In the genomic region with DNA sequence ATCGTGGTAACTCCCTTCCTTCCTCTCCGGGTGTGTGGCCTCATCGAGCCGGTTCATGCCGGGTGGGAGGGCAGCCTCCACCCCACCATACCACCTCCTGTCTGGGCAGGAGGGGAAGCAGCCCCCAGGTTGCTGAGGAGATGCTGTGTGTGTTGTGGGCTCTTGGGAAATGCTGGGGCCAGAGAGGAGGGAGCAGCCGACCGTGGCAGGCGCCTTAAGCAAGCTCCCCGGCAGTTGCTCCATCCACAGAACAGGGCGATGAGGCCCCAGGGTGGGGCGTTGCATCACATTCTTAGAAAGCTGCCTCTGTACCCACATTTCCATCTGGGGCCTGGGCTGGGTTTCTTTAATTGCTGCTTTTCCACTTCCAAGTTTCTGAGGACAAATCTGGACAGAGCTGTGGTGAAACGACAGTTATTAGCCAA, we compare ENCODE assay signal across 10 mouse cellular contexts. TPM values are rescaled to one million over a fixed set of nuclear protein-coding genes. Genes with fewer than 3 reads are reported as not detected.
DNase-seq lines count a peak whose midpoint lies in the region; ATAC-seq lines count a peak whose summit lies in the region.
"Had no signal": no experiment of that assay in that cellular context is flagged by ENCODE, and none has a peak within 500 bp of the region (broad histone marks: within the 10 kb centered on the region; RNA-seq: fewer than 3 reads in every experiment).

No protein-coding gene starts in this region.

- H3K9ac ChIP-seq in kidney, embryonic 16.5 days (replicated peaks; ENCODE audit: low read length), result no peak overlapping the region
- no peak overlapping the region for H3K9ac ChIP-seq in liver, embryonic 13.5 days
- no peak overlapping the region for H3K9ac ChIP-seq in stomach, embryonic 16.5 days (ENCODE audit: low read length)
- H3K9ac ChIP-seq: hindbrain, embryonic 13.5 days had no signal

- H3K4me2 ChIP-seq in kidney, embryonic 16.5 days (replicated peaks; ENCODE audit: low read depth, low read length), result no peak overlapping the region; the same call in 1 of the 2 replicates
- H3K4me2 ChIP-seq in liver, embryonic 13.5 days, result peak overlapping the region; percentile 41
- H3K4me2 ChIP-seq in stomach, embryonic 16.5 days (ENCODE audit: low read depth, low read length), result no peak overlapping the region
- H3K4me2 ChIP-seq: hindbrain, embryonic 13.5 days had no signal

- no peaks in the 10 kb centered on the region for H3K9me3 ChIP-seq in kidney, embryonic 16.5 days (ENCODE audit: low read length)
- H3K9me3 ChIP-seq in liver, embryonic 13.5 days (replicated peaks), result no peaks in the 10 kb centered on the region
- no peaks in the 10 kb centered on the region for H3K9me3 ChIP-seq in stomach, embryonic 16.5 days (replicated peaks; ENCODE audit: control insufficient read depth, low read length)
- H3K9me3 ChIP-seq: hindbrain, embryonic 13.5 days had no signal

- 0 out of 2 replicates have a peak overlapping the region, but pooled peaks have one; percentile 21 for H3K27ac ChIP-seq in kidney, embryonic 16.5 days (ENCODE audit: low read length)
- H3K27ac ChIP-seq in liver, embryonic 13.5 days, result 0 out of 2 replicates have a peak overlapping the region, but pooled peaks have one; percentile 23
- H3K27ac ChIP-seq in stomach, embryonic 16.5 days (ENCODE audit: low read length), result no peak overlapping the region
- H3K27ac ChIP-seq: hindbrain, embryonic 13.5 days had no signal

- 34% methylated on average over 12 of the region's 12 CpGs for WGBS in kidney, embryonic 16.5 days
- WGBS in liver, embryonic 13.5 days (ENCODE audit: insufficient replicate concordance), result 11% methylated on average over 12 of the region's 12 CpGs
- WGBS in stomach, embryonic 16.5 days, result 66% methylated on average over 12 of the region's 12 CpGs

- no peak overlapping the region for H3K4me3 ChIP-seq in kidney, embryonic 16.5 days (ENCODE audit: low read length)
- no peak overlapping the region for H3K4me3 ChIP-seq in liver, embryonic 13.5 days (replicated peaks)
- no peak overlapping the region for H3K4me3 ChIP-seq in stomach, embryonic 16.5 days (replicated peaks; ENCODE audit: low read length)
- H3K4me3 ChIP-seq: hindbrain, embryonic 13.5 days had no signal

- peak; percentile 73 for ATAC-seq in kidney, embryonic 16.5 days (ENCODE audit: low FRiP score, low TSS enrichment)
- ATAC-seq in liver, embryonic 13.5 days (ENCODE audit: low read depth), result peak; percentile 44
- ATAC-seq in stomach, embryonic 16.5 days (ENCODE audit: insufficient read depth, low FRiP score), result peak; percentile 22; the same call in 1 of the 2 replicates

- H3K4me1 ChIP-seq in kidney, embryonic 16.5 days (ENCODE audit: insufficient read depth, low read length), result peaks cover 12% of the 10 kb centered on the region
- H3K4me1 ChIP-seq in liver, embryonic 13.5 days (replicated peaks), result peaks cover 46% of the 10 kb centered on the region
- peaks cover 23% of the 10 kb centered on the region for H3K4me1 ChIP-seq in stomach, embryonic 16.5 days (ENCODE audit: control insufficient read depth, insufficient read depth, low read length)

- H3K27me3 ChIP-seq in kidney, embryonic 16.5 days (ENCODE audit: insufficient read depth, low read length), result no peaks in the 10 kb centered on the region
- no peaks in the 10 kb centered on the region for H3K27me3 ChIP-seq in liver, embryonic 13.5 days
- H3K27me3 ChIP-seq in stomach, embryonic 16.5 days (ENCODE audit: control insufficient read depth, insufficient read depth, low read length), result no peaks in the 10 kb centered on the region
- H3K27me3 ChIP-seq: hindbrain, embryonic 13.5 days had no signal

- no peak for DNase-seq in kidney, postnatal 36 days
- DNase-seq in adipocyte (ENCODE audit: low spot score), result peak; percentile 96
- DNase-seq in liver, embryonic 13.5 days, result peak; percentile 20
- DNase-seq in cerebellum, postnatal 36 days, result no peak
- DNase-seq in Muller cell, postnatal 12 days (ENCODE audit: inconsistent ontology term), result no peak
- DNase-seq in right cerebral cortex, postnatal 25 days, result no peak
- DNase-seq: cerebellum, adult 8-10 months had no signal

- H3K36me3 ChIP-seq in kidney, embryonic 16.5 days (ENCODE audit: insufficient read depth, low read length), result no peaks in the 10 kb centered on the region
- no peaks in the 10 kb centered on the region for H3K36me3 ChIP-seq in liver, embryonic 13.5 days
- no peaks in the 10 kb centered on the region for H3K36me3 ChIP-seq in stomach, embryonic 16.5 days (ENCODE audit: control insufficient read depth, insufficient read depth, low read length)
- H3K36me3 ChIP-seq: hindbrain, embryonic 13.5 days had no signal

RNA-seq across cellular contexts. Expression of gene Tsen2, which starts 25.2 kb away (rescaled TPM):
- polyA plus RNA-seq in kidney, embryonic 16.5 days (2015; fragmentation: Nextera tagmentation; extraction: Ambion mirVana), result 35.0 and 35.2 TPM in 2 replicates
- polyA plus RNA-seq in liver, embryonic 13.5 days (2015; fragmentation: Nextera tagmentation; extraction: Ambion mirVana), result 15.6 and 16.8 TPM in 2 replicates
- polyA plus RNA-seq in stomach, embryonic 16.5 days (2015; fragmentation: Nextera tagmentation; extraction: Ambion mirVana), result 23.7 and 26.1 TPM in 2 replicates

Comparison
In these comparisons a context has a peak if more than half of its experiments do, and no peak if none do; other contexts are left out.
1. ATAC-seq: peak in every context shown above with its lines; median percentile 73 in kidney, embryonic 16.5 days; 44 in liver, embryonic 13.5 days; 22 in stomach, embryonic 16.5 days.
2. DNase-seq: peak in adipocyte (single experiment) and liver, embryonic 13.5 days (single experiment); none in kidney, postnatal 36 days (0 of 2), cerebellum, postnatal 36 days (0 of 2), Muller cell, postnatal 12 days (single experiment) and right cerebral cortex, postnatal 25 days (single experiment).